Mouse (Mus musculus) kidney, adult 2 months (tissue): Measurements from ENCODE around the gene Zcchc4. TPM values are rescaled to one million over a fixed set of nuclear protein-coding genes. Genes with fewer than 3 reads are reported as not detected.

ENCODE experiments used
- DNase-seq: peaks from one replicate; pipeline ENCODE4 v3.0.0; 2021
- H3K27ac ChIP-seq: fragments of 200-500 bp; 2 replicates; pipeline ENCODE4 v1.5.1; 2012; ENCODE audit warnings: low read depth, low read length, control low read depth, inconsistent platforms; ENCODE audit not compliant: insufficient read depth
- H3K27me3 ChIP-seq: fragments of 200-500 bp; replicated peaks from 2 replicates; pipeline ENCODE4 v1.6.1; 2012; ENCODE audit warnings: mild to moderate bottlenecking, moderate library complexity, low read length, inconsistent platforms; ENCODE audit not compliant: control insufficient read depth, insufficient read depth
- H3K36me3 ChIP-seq: fragments of 200-500 bp; 2 replicates; pipeline ENCODE4 v1.6.1; 2012; ENCODE audit warnings: mild to moderate bottlenecking, moderate library complexity, low read length, inconsistent platforms; ENCODE audit not compliant: control insufficient read depth, insufficient read depth
- H3K4me1 ChIP-seq: fragments of 200-500 bp; 2 replicates; pipeline ENCODE4 v1.6.1; 2011; ENCODE audit warnings: low read length; ENCODE audit not compliant: control insufficient read depth, insufficient read depth
- H3K4me3 ChIP-seq: fragments of 200-500 bp; 2 replicates; pipeline ENCODE4 v1.5.1; 2011; ENCODE audit warnings: mild to moderate bottlenecking, low read depth, low read length, control low read depth; ENCODE audit not compliant: insufficient read depth
- CTCF ChIP-seq: fragments of 200-500 bp; conservative IDR thresholded peaks from 2 replicates; pipeline ENCODE4 v1.5.1; 2011; ENCODE audit warnings: low read depth, mild to moderate bottlenecking, control low read depth, low read length, moderate library complexity, mixed read lengths; ENCODE audit not compliant: insufficient read depth, insufficient read length
- POLR2A ChIP-seq: fragments of 200-500 bp; IDR thresholded peaks from one replicate; pipeline ENCODE4 v1.6.1; 2011; ENCODE audit warnings: low read depth, low read length, control low read depth
- WGBS: fragments of 180-500 bp; shearing (Covaris S2); methylation state at CpG from one replicate; pipeline ENCODE4 v1.1.7; 2018; 5-methylcytosine and 5-hydroxymethylcytosine counted together
- polyA plus RNA-seq: library from polyadenylated mRNA; depleted of rRNA; stranded (reverse); fragments of >200 nt; gene quantifications from 2 replicates; pipeline ENCODE4 v1.2.3, GENCODE M21; 2012

The Zcchc4 gene
- polyA plus RNA-seq, 1 experiment = 6.5 TPM

GRCm38 (mm10) chr5:52782523-52783250 is 7.5 kb downstream of the Zcchc4 start:
- Histone ChIP-seq H3K36me3 (no peaks in the 10 kb centered on the region), H3K4me3 (peak overlapping the region; percentile 87), H3K4me1 (no peaks in the 10 kb centered on the region), H3K27ac (no peak overlapping the region; the same call in 1 of the 2 replicates), H3K27me3 (no peaks in the 10 kb centered on the region)
- peak; percentile 89 for DNase-seq
- TF ChIP-seq CTCF (peak; percentile 68), POLR2A (no peak)
- 5% methylated on average over 37 of the region's 37 CpGs for WGBS

- WGBS = under 1% methylated on average over 9 of the region's 9 CpGs
- Histone ChIP-seq H3K27ac (no peak overlapping the region; the same call in 1 of the 2 replicates), H3K4me3 (peak overlapping the region; percentile 87), H3K27me3 (no peaks in the 10 kb centered on the region), H3K4me1 (no peaks in the 10 kb centered on the region), H3K36me3 (no peaks in the 10 kb centered on the region)
- TF ChIP-seq POLR2A (no peak), CTCF (no peak)
- DNase-seq = no peak
These were observed 8.0 kb downstream of the Zcchc4 start for GRCm38 (mm10) chr5:52783251-52783620.

GRCm38 (mm10) chr5:52783957-52784356 is 8.7 kb downstream of the Zcchc4 start:
- DNase-seq = no peak

GRCm38 (mm10) chr5:52786556-52787322 is 11.5 kb downstream of the Zcchc4 start:
- no peaks in the 10 kb centered on the region for H3K36me3 ChIP-seq
- no peak overlapping the region for H3K27ac ChIP-seq
- 71% methylated on average over 7 of the region's 7 CpGs for whole genome bisulfite sequencing
- no peak overlapping the region for H3K4me3 ChIP-seq
- H3K27me3 ChIP-seq = no peaks in the 10 kb centered on the region
- no peak for TF ChIP-seq CTCF
- TF ChIP-seq POLR2A = no peak
- no peaks in the 10 kb centered on the region for H3K4me1 ChIP-seq
- no peak for DNase-seq

More at GRCm38 (mm10) chr5:52783957-52784356, 8.7 kb downstream of the Zcchc4 start:
- no peaks in the 10 kb centered on the region for H3K36me3 ChIP-seq
- TF ChIP-seq CTCF = no peak
- TF ChIP-seq POLR2A = no peak
- H3K27me3 ChIP-seq = no peaks in the 10 kb centered on the region
- WGBS = 77% methylated on average over 2 of the region's 2 CpGs
- H3K4me3 ChIP-seq = no peak overlapping the region
- no peaks in the 10 kb centered on the region for H3K4me1 ChIP-seq
- no peak overlapping the region for H3K27ac ChIP-seq

GRCm38 (mm10) chr5:52793230-52793629 is 18.0 kb downstream of the Zcchc4 start:
- H3K36me3 ChIP-seq = 0 out of 2 replicates have a peak, but pooled peaks cover 1% of the 10 kb centered on the region
- 92% methylated on average over 9 of the region's 9 CpGs for WGBS
- H3K4me1 ChIP-seq = no peaks in the 10 kb centered on the region
- TF ChIP-seq CTCF = no peak
- TF ChIP-seq POLR2A = no peak
- no peaks in the 10 kb centered on the region for H3K27me3 ChIP-seq
- no peak overlapping the region for H3K4me3 ChIP-seq
- no peak overlapping the region for H3K27ac ChIP-seq
- no peak for DNase-seq

GRCm38 (mm10) chr5:52794109-52794508 is 18.9 kb downstream of the Zcchc4 start:
- H3K4me1 ChIP-seq = no peaks in the 10 kb centered on the region
- no peak overlapping the region for H3K27ac ChIP-seq
- no peak for TF ChIP-seq CTCF
- no peak for TF ChIP-seq POLR2A
- H3K27me3 ChIP-seq = no peaks in the 10 kb centered on the region
- 0 out of 2 replicates have a peak, but pooled peaks cover 1% of the 10 kb centered on the region for H3K36me3 ChIP-seq
- no peak for DNase-seq
- H3K4me3 ChIP-seq = no peak overlapping the region
- 87% methylated on average over 9 of the region's 9 CpGs for WGBS

- H3K4me1 ChIP-seq = no peaks in the 10 kb centered on the region
- WGBS = 93% methylated on average over 12 of the region's 12 CpGs
- H3K27ac ChIP-seq = no peak overlapping the region
These were observed 24.2 kb downstream of the Zcchc4 start for GRCm38 (mm10) chr5:52799274-52799985.

More at GRCm38 (mm10) chr5:52799274-52799985, 24.2 kb downstream of the Zcchc4 start:
- no peak overlapping the region for H3K4me3 ChIP-seq
- no peaks in the 10 kb centered on the region for H3K27me3 ChIP-seq
- no peak for TF ChIP-seq CTCF
- TF ChIP-seq POLR2A = no peak
- H3K36me3 ChIP-seq = peaks cover 2% of the 10 kb centered on the region
- DNase-seq = no peak
